Mouse (Mus musculus) left cerebral cortex, postnatal 10 days (tissue): ENCODE results near the gene Hpse2. TPM values are rescaled to one million over a fixed set of nuclear protein-coding genes. Genes with fewer than 3 reads are reported as not detected.

Source experiments
- DNase-seq, 2 experiments: peaks; one replicate each; pipeline ENCODE4 v3.0.0; 2021 to 2022; ENCODE audit warnings: low spot score in 2 of 2, mixed read lengths in 1 of 2; ENCODE audit errors: extremely low spot score in 1 of 2
- intact Hi-C: fragments of 180-260 bp; cut with DNase I; formaldehyde crosslinking; loops from one replicate; pipeline ENCODE4 v1.15.1; 2025
- total RNA-seq, 2 experiments: library from RNA; stranded (reverse); gene quantifications; 2 replicates each; pipeline ENCODE4 v1.2.3; 2021

Hpse2 gene
- total RNA-seq, 2 experiments from 2014 or later = 0.45 to 0.71 TPM

GRCm38 (mm10) chr19:42986315-42986701 lies 401.8 kb downstream of the Hpse2 start:
- DNase-seq = no peak
- intact Hi-C loops = no loop called here

GRCm38 (mm10) chr19:42985372-42986314 lies 402.5 kb downstream of the Hpse2 start:
- intact Hi-C loops = no loop called here

GRCm38 (mm10) chr19:42980537-42980936 lies 407.6 kb downstream of the Hpse2 start:
- intact Hi-C loops = no loop called here
- DNase-seq = no peak

More at GRCm38 (mm10) chr19:42985372-42986314, 402.5 kb downstream of the Hpse2 start:
- DNase-seq = no peak

- intact Hi-C loops = no loop called here
- DNase-seq = no peak
Measured at GRCm38 (mm10) chr19:42977938-42978337, 410.2 kb downstream of the Hpse2 start.

- intact Hi-C loops = no loop called here
- DNase-seq = no peak
Measured at GRCm38 (mm10) chr19:42973740-42974139, 414.4 kb downstream of the Hpse2 start.

GRCm38 (mm10) chr19:42965171-42965570 lies 423.0 kb downstream of the Hpse2 start:
- intact Hi-C loops = no loop called here
- peak in 1 of 2 experiments; percentile 31 for DNase-seq

- intact Hi-C loops = no loop called here
- no peak for DNase-seq
Measured at GRCm38 (mm10) chr19:42948114-42948636, 440.0 kb downstream of the Hpse2 start.

GRCm38 (mm10) chr19:42937544-42937943 lies 450.6 kb downstream of the Hpse2 start:
- intact Hi-C loops = no loop called here
- no peak for DNase-seq

GRCm38 (mm10) chr19:42936661-42937193 lies 451.4 kb downstream of the Hpse2 start:
- DNase-seq = no peak
- intact Hi-C loops = no loop called here

GRCm38 (mm10) chr19:42929702-42930101 lies 458.5 kb downstream of the Hpse2 start:
- intact Hi-C loops = no loop called here
- no peak for DNase-seq

- intact Hi-C loops = no loop called here
- DNase-seq = no peak
Measured at GRCm38 (mm10) chr19:42928271-42928670, 459.9 kb downstream of the Hpse2 start.

GRCm38 (mm10) chr19:42922610-42923009 lies 465.5 kb downstream of the Hpse2 start:
- DNase-seq = no peak
- intact Hi-C loops = no loop called here

GRCm38 (mm10) chr19:42913703-42914102 lies 474.5 kb downstream of the Hpse2 start:
- no peak for DNase-seq
- intact Hi-C loops = no loop called here

- DNase-seq = no peak
- intact Hi-C loops = no loop called here
Measured at GRCm38 (mm10) chr19:42909719-42910118, 478.4 kb downstream of the Hpse2 start.

GRCm38 (mm10) chr19:42908553-42908952 lies 479.6 kb downstream of the Hpse2 start:
- intact Hi-C loops = no loop called here
- DNase-seq = no peak

GRCm38 (mm10) chr19:42906328-42906727 lies 481.8 kb downstream of the Hpse2 start:
- intact Hi-C loops = no loop called here
- DNase-seq = no peak

GRCm38 (mm10) chr19:42904726-42905125 lies 483.4 kb downstream of the Hpse2 start:
- no peak for DNase-seq
- intact Hi-C loops = no loop called here

- intact Hi-C loops = no loop called here
- no peak for DNase-seq
Measured at GRCm38 (mm10) chr19:42904240-42904639, 483.9 kb downstream of the Hpse2 start.

- intact Hi-C loops = no loop called here
Measured at GRCm38 (mm10) chr19:42903840-42904239, 484.3 kb downstream of the Hpse2 start.

GRCm38 (mm10) chr19:42902410-42903021 lies 485.6 kb downstream of the Hpse2 start:
- intact Hi-C loops = no loop called here
- peak; percentile 30 to 50 for DNase-seq

More at GRCm38 (mm10) chr19:42903840-42904239, 484.3 kb downstream of the Hpse2 start:
- no peak for DNase-seq
